Mouse (Mus musculus): ENCODE data around the gene Adgrv1. TPM values are rescaled to one million over a fixed set of nuclear protein-coding genes. Genes with fewer than 3 reads are reported as not detected.
"Not testable (repeated sequence)": the region's sequence is repeated elsewhere in the genome, so short reads cannot be mapped to it uniquely, and the experiment has no call there.

Gene Adgrv1
- polyA plus RNA-seq, 1 experiment from 2014 or later = 0.87 TPM

- Histone ChIP-seq H3K9me3 (ENCODE audit: low read length) (no peaks in the 10 kb centered on the region), H3K27ac (ENCODE audit: low read depth) (no peak overlapping the region), H3K4me2 (ENCODE audit: low read depth, low read length) (no peak overlapping the region), H3K36me3 (replicated peaks; ENCODE audit: insufficient read depth, low read length) (no peaks in the 10 kb centered on the region), H3K4me1 (ENCODE audit: insufficient read depth) (peaks cover 7% of the 10 kb centered on the region; the same call in 1 of the 2 replicates), H3K27me3 (ENCODE audit: insufficient read depth, low read length) (peaks cover 19% of the 10 kb centered on the region), H3K4me3 (ENCODE audit: low read depth, low read length) (no peak overlapping the region), H3K9ac (replicated peaks) (no peak overlapping the region)
- no peak for DNase-seq
- WGBS (ENCODE audit: insufficient replicate concordance) = 62% methylated on average over 3 of the region's 3 CpGs
- no peak for ATAC-seq
- TF ChIP-seq EP300 (IDR thresholded peaks at IDR 0.05; ENCODE audit: low read depth) = no peak
- TF ChIP-seq CTCF (IDR thresholded peaks at IDR 0.05; ENCODE audit: low read depth) = no peak
These were observed 3.6 kb downstream of the Adgrv1 start for GRCm38 (mm10) chr13:81629395-81629794.

GRCm38 (mm10) chr13:81628631-81629190 lies 4.2 kb downstream of the Adgrv1 start:
- H3K27me3 ChIP-seq (ENCODE audit: insufficient read depth, low read length) = peaks cover 17% of the 10 kb centered on the region
- TF ChIP-seq CTCF (IDR thresholded peaks at IDR 0.05; ENCODE audit: low read depth) (no peak), EP300 (IDR thresholded peaks at IDR 0.05; ENCODE audit: low read depth) (no peak)
- no peak overlapping the region for H3K4me3 ChIP-seq (ENCODE audit: low read depth, low read length)
- no peak overlapping the region for H3K9ac ChIP-seq (replicated peaks)
- no peak overlapping the region for H3K4me2 ChIP-seq (ENCODE audit: low read depth, low read length)
- 55% methylated on average over 2 of the region's 2 CpGs for WGBS (ENCODE audit: insufficient replicate concordance)
- H3K36me3 ChIP-seq (replicated peaks; ENCODE audit: insufficient read depth, low read length) = no peaks in the 10 kb centered on the region
- ATAC-seq (no peak), DNase-seq (no peak)
- H3K9me3 ChIP-seq (ENCODE audit: low read length) = no peaks in the 10 kb centered on the region
- H3K27ac ChIP-seq (ENCODE audit: low read depth) = no peak overlapping the region
- peaks cover 7% of the 10 kb centered on the region; the same call in 1 of the 2 replicates for H3K4me1 ChIP-seq (ENCODE audit: insufficient read depth)

GRCm38 (mm10) chr13:81627861-81628260 lies 5.1 kb downstream of the Adgrv1 start:
- H3K4me1 ChIP-seq (ENCODE audit: insufficient read depth); H3K27me3 ChIP-seq (ENCODE audit: insufficient read depth, low read length); H3K4me2 ChIP-seq (ENCODE audit: low read depth, low read length); H3K36me3 ChIP-seq (replicated peaks; ENCODE audit: insufficient read depth, low read length); DNase-seq; H3K9ac ChIP-seq (replicated peaks); H3K4me3 ChIP-seq (ENCODE audit: low read depth, low read length); H3K27ac ChIP-seq (ENCODE audit: low read depth); ATAC-seq; H3K9me3 ChIP-seq (ENCODE audit: low read length): not testable (repeated sequence)
- 72% methylated on average over 1 of the region's 1 CpGs for WGBS (ENCODE audit: insufficient replicate concordance)

GRCm38 (mm10) chr13:81610349-81610748 lies 22.6 kb downstream of the Adgrv1 start:
- ATAC-seq (no peak), DNase-seq (no peak)
- no peak for TF ChIP-seq EP300 (IDR thresholded peaks at IDR 0.05; ENCODE audit: low read depth)
- no peak for TF ChIP-seq CTCF (IDR thresholded peaks at IDR 0.05; ENCODE audit: low read depth)
- Histone ChIP-seq H3K9me3 (ENCODE audit: low read length) (no peaks in the 10 kb centered on the region), H3K27ac (ENCODE audit: low read depth) (no peak overlapping the region), H3K4me2 (ENCODE audit: low read depth, low read length) (no peak overlapping the region), H3K4me3 (ENCODE audit: low read depth, low read length) (no peak overlapping the region), H3K9ac (replicated peaks) (no peak overlapping the region), H3K4me1 (ENCODE audit: insufficient read depth) (no peaks in the 10 kb centered on the region), H3K36me3 (replicated peaks; ENCODE audit: insufficient read depth, low read length) (no peaks in the 10 kb centered on the region), H3K27me3 (ENCODE audit: insufficient read depth, low read length) (no peaks in the 10 kb centered on the region)
- WGBS (ENCODE audit: insufficient replicate concordance) = 80% methylated on average over 4 of the region's 4 CpGs

- H3K4me2 ChIP-seq (ENCODE audit: low read depth, low read length) = no peak overlapping the region
- no peak for ATAC-seq
These were observed 26.0 kb downstream of the Adgrv1 start for GRCm38 (mm10) chr13:81606991-81607390.

GRCm38 (mm10) chr13:81596910-81597607 lies 35.9 kb downstream of the Adgrv1 start:
- Histone ChIP-seq H3K4me3 (ENCODE audit: low read depth, low read length) (no peak overlapping the region), H3K4me1 (ENCODE audit: insufficient read depth) (no peaks in the 10 kb centered on the region), H3K27me3 (ENCODE audit: insufficient read depth, low read length) (no peaks in the 10 kb centered on the region), H3K9ac (replicated peaks) (no peak overlapping the region), H3K27ac (ENCODE audit: low read depth) (no peak overlapping the region), H3K9me3 (ENCODE audit: low read length) (no peaks in the 10 kb centered on the region), H3K36me3 (replicated peaks; ENCODE audit: insufficient read depth, low read length) (no peaks in the 10 kb centered on the region), H3K4me2 (ENCODE audit: low read depth, low read length) (no peak overlapping the region)
- TF ChIP-seq CTCF (IDR thresholded peaks at IDR 0.05; ENCODE audit: low read depth) = no peak
- ATAC-seq = no peak
- no peak for DNase-seq
- 79% methylated on average over 9 of the region's 9 CpGs for WGBS (ENCODE audit: insufficient replicate concordance)

More at GRCm38 (mm10) chr13:81606991-81607390, 26.0 kb downstream of the Adgrv1 start:
- H3K27me3 ChIP-seq (ENCODE audit: insufficient read depth, low read length) = no peaks in the 10 kb centered on the region
- DNase-seq = no peak
- no peaks in the 10 kb centered on the region for H3K9me3 ChIP-seq (ENCODE audit: low read length)
- TF ChIP-seq CTCF (IDR thresholded peaks at IDR 0.05; ENCODE audit: low read depth) (no peak), EP300 (IDR thresholded peaks at IDR 0.05; ENCODE audit: low read depth) (no peak)
- H3K4me1 ChIP-seq (ENCODE audit: insufficient read depth) = no peaks in the 10 kb centered on the region
- H3K36me3 ChIP-seq (replicated peaks; ENCODE audit: insufficient read depth, low read length) = no peaks in the 10 kb centered on the region
- no peak overlapping the region for H3K9ac ChIP-seq (replicated peaks)
- no peak overlapping the region for H3K27ac ChIP-seq (ENCODE audit: low read depth)
- 59% methylated on average over 2 of the region's 2 CpGs for WGBS (ENCODE audit: insufficient replicate concordance)
- H3K4me3 ChIP-seq (ENCODE audit: low read depth, low read length) = no peak overlapping the region

All from liver, postnatal 0 days (tissue).